Mouse (Mus musculus) embryonic stem cell, embryonic (primary cell): ENCODE data around the gene Nhlrc4.

ENCODE experiments used
- CTCF ChIA-PET, 4 experiments: fragments of 300-600 bp in 2 of 4; fragments of 350-600 bp in 2 of 4; sonication (Branson Sonifier 250); formaldehyde crosslinking; loops; one replicate each; lab custom pipeline; 2022; ENCODE audit warnings: inconsistent platforms in 2 of 4; lab: Charles Lee
- POLR2A ChIA-PET, 4 experiments: fragments of 300-600 bp in 2 of 4; fragments of 350-600 bp in 2 of 4; sonication (Branson Sonifier 250); formaldehyde crosslinking; loops; one replicate each; lab custom pipeline; 2022; ENCODE audit warnings: antibody characterized with exemption in 4 of 4, inconsistent platforms in 1 of 4; lab: Charles Lee

Gene Nhlrc4

GRCm38 (mm10) chr17:25944366-25945163 is at the start of gene Nhlrc4, which contains the start of gene Pigq:
TSS of gene Nhlrc4 (minus strand) at chr17:25944961.
TSS of gene Pigq (minus strand) at chr17:25944936.
- ChIA-PET POLR2A (interaction anchor here in 3 of 4 experiments (0.6 to 1.4 kb wide), 14 partner anchors 10 to 721 kb away, joined by 3 to 6 read pairs (median 3); partner anchors contain the start of genes Capn15 (in 1 of the 3), Decr2 (in 1 of the 3) and Stub1 (in 1 of the 3)), CTCF (interaction anchor here in 2 of 4 experiments (0.5 to 1.2 kb wide), 3 partner anchors 28 to 128 kb away, joined by 3 to 4 read pairs (median 3); no protein-coding TSS in a partner anchor)

- POLR2A ChIA-PET, result interaction anchor here in 2 of 4 experiments (1.1 to 2.1 kb wide), 3 partner anchors 8 to 30 kb away, joined by 3 to 10 read pairs (median 10); partner anchors contain the start of gene Capn15 (in 1 of the 2)
- CTCF ChIA-PET, result interaction anchor here in 2 of 4 experiments (0.6 to 2.7 kb wide), 2 partner anchors 12 to 16 kb away, joined by 3 to 9 read pairs; no protein-coding TSS in a partner anchor
These were observed 48.7 kb upstream of the Nhlrc4 start for GRCm38 (mm10) chr17:25993489-25993888.

- ChIA-PET CTCF (interaction anchor here (0.6 to 2.7 kb wide), 8 partner anchors 17 to 167 kb away, joined by 3 to 9 read pairs (median 4); no protein-coding TSS in a partner anchor), POLR2A (interaction anchor here in 1 of 4 experiments (0.6 to 1.1 kb wide), 3 partner anchors 162 to 1054 kb away, joined by 3 read pairs; no protein-coding TSS in a partner anchor)
These were observed 47.5 kb upstream of the Nhlrc4 start for GRCm38 (mm10) chr17:25992274-25992673.

GRCm38 (mm10) chr17:25990331-25990730 is 45.6 kb upstream of the Nhlrc4 start:
- CTCF ChIA-PET, result interaction anchor here in 2 of 4 experiments (0.9 to 1.6 kb wide), 4 partner anchors 19 to 96 kb away, joined by 4 to 6 read pairs (median 4); no protein-coding TSS in a partner anchor
- POLR2A ChIA-PET, result interaction anchor here in 2 of 4 experiments (0.9 to 1.4 kb wide), 3 partner anchors 17 to 78 kb away, joined by 3 to 4 read pairs (median 3); no protein-coding TSS in a partner anchor

DNA sequence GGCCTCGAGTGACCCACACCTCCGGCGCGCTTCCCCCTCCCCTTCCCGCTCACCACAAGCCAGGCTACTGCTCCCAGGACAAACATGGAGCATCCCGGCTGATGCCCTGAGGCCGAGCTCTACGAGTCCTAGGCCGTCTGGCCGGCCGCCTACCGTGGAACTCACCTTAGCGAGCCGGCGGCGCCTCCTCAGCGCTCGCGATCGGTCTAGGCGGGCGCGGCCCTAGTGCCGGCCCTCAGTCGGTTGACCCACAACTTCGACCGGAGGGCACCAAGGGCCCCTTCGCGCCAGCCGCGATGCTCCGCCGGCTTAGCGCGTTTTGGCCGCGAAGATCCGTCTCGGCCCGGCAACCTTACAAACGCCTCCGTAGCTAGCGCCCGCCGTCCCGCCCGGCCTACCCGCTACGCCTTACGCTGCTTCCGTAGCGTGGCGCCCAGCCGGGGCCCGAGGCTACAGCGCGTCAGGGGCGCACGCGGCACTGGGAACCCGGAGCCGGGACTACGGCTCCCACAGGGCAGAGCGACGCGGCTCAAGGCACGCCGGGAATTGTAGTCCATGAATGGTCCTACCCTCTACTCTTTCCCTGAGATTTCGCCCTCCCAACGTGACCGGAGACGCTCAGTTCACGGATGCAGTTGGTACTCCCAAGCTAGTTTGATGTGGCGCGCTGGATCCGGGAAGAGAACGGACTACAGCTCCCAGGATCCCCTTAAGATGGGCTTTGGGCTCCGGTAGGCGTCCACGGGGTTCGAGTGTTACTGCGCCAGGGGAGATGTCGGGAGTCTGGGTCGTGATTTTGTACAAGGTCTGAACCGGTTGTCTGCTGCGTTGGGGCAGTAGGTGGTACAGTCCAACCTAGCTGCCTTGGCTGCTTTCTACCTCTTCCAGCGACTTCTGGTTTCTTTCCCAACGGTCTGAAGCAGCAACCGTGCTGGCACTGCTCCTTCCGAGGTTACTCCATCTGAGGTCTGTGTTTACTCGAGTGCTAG is 40.8 kb upstream of the Nhlrc4 start, which contains the start of gene Capn15:
Capn15 (minus strand) TSS at position 491 of the 989 bp plus-strand sequence.
- ChIA-PET POLR2A (interaction anchor here in 3 of 4 experiments (0.6 to 3.6 kb wide), 47 partner anchors 9 to 415 kb away, joined by 3 to 23 read pairs (median 4); partner anchors contain the start of genes Mettl26 (in 2 of the 3), Jmjd8 (in 1 of the 3), Mcrip2 (in 1 of the 3) and Nhlrc4 (in 1 of the 3)), CTCF (interaction anchor here (0.6 to 2.6 kb wide), 18 partner anchors 24 to 697 kb away, joined by 3 to 16 read pairs (median 4); partner anchors contain the start of gene Rab11fip3 (in 1 of the 4))

DNA sequence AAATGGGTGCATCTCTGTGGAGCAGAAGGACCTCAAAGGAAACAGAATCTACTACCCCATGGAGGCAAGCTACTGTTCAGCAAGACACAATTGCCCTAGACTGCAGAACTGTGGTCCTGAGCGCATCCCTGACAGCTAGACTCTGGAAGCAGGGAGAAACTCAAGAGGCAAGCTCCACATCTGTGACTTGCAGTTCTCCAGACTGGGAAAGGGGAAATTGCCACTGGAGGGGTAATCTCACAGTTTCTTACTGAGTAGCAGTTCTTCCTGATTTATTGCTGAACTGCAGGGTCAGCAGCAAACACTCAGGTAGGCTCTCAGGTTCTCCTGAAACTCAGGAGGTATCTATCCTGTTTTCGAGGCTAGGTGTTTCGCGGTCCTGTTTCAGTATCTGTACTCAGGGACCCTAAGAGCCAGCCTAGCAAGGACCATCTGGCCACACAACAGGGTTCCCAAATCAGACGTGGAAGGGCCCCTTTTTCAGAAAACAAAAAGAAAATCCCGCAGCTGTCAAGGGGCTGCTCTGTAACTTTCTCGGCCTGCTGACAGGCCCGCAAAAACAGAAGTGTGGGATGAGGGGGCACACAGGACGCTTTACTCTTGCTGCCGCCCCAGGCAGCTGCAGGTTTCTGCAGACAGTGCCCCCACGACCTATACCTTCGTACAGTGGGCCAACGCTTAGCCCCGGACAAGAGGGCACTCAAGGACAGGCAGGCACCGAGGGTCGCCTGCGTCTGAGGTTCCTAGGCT is 40.0 kb upstream of the Nhlrc4 start:
- CTCF ChIA-PET, result interaction anchor here in 3 of 4 experiments (1.2 to 2.6 kb wide), 8 partner anchors 24 to 105 kb away, joined by 3 to 16 read pairs (median 6); no protein-coding TSS in a partner anchor
- POLR2A ChIA-PET, result interaction anchor here in 2 of 4 experiments (0.9 to 3.6 kb wide), 28 partner anchors 9 to 217 kb away, joined by 3 to 23 read pairs (median 6); partner anchors contain the start of genes Jmjd8 (in 1 of the 2), Mettl26 (in 1 of the 2), Rab11fip3 (in 1 of the 2) and Stub1 (in 1 of the 2)

GRCm38 (mm10) chr17:25984066-25984465 is 39.3 kb upstream of the Nhlrc4 start:
- CTCF ChIA-PET, result no interaction called here
- POLR2A ChIA-PET, result interaction anchor here in 3 of 4 experiments (0.5 to 3.6 kb wide), 9 partner anchors 10 to 151 kb away, joined by 3 to 23 read pairs (median 5); partner anchors contain the start of gene Stub1 (in 1 of the 3)

DNA sequence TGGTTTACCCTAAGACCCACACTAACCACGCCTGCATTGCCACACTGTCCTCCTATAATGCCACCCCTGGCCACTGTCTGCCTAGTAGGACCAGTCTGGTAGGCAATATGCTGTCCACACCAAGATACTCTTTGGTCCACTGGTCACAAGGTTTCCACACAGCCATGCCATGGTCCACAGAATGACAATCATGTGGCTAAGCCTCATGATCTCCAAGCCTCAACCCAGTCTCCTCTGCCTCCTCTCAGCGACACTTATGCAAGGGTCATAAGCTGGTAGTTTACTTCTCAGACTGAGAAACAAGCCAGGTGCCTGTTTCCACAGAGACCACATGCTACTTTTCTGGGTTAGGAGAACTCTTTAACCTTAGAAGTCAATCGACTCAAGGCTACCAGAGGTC is 38.2 kb upstream of the Nhlrc4 start:
- CTCF ChIA-PET, result no interaction called here

DNA sequence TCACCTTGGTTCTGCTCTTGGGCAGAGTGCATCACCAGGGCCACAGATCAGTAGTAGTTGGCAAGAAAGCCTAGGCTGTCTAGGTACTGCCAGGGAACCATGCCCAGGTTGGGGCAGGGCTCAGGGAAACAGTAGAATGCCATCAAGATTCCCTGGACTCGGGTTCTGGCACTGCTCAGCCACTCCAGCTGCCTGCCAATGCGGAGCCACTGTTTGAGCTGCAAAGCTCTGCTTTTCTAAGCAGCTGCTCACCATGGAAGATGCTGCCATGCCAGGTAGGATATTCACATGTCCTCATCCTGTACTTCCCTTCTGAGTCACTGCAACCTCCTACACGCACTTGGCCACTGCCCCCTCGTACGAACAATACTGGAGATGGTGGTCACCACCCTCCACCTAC is 36.1 kb upstream of the Nhlrc4 start:
- POLR2A ChIA-PET, result interaction anchor here in 1 of 4 experiments (0.6 to 1.1 kb wide), 4 partner anchors 12 to 139 kb away, joined by 3 to 4 read pairs (median 4); no protein-coding TSS in a partner anchor
- CTCF ChIA-PET, result interaction anchor here in 2 of 4 experiments (0.6 to 1.5 kb wide), 4 partner anchors 28 to 385 kb away, joined by 3 to 11 read pairs (median 4); no protein-coding TSS in a partner anchor

More for the DNA sequence above, 38.2 kb upstream of the Nhlrc4 start:
- POLR2A ChIA-PET, result interaction anchor here in 1 of 4 experiments (1.2 kb wide), 1 partner anchor 12 kb away, joined by 4 read pairs; no protein-coding TSS in a partner anchor

GRCm38 (mm10) chr17:25979829-25980738 is 35.3 kb upstream of the Nhlrc4 start:
- POLR2A ChIA-PET, result interaction anchor here in 1 of 4 experiments (0.9 to 1.4 kb wide), 2 partner anchors 16 to 89 kb away, joined by 3 read pairs; partner anchors contain the start of gene Rab11fip3

DNA sequence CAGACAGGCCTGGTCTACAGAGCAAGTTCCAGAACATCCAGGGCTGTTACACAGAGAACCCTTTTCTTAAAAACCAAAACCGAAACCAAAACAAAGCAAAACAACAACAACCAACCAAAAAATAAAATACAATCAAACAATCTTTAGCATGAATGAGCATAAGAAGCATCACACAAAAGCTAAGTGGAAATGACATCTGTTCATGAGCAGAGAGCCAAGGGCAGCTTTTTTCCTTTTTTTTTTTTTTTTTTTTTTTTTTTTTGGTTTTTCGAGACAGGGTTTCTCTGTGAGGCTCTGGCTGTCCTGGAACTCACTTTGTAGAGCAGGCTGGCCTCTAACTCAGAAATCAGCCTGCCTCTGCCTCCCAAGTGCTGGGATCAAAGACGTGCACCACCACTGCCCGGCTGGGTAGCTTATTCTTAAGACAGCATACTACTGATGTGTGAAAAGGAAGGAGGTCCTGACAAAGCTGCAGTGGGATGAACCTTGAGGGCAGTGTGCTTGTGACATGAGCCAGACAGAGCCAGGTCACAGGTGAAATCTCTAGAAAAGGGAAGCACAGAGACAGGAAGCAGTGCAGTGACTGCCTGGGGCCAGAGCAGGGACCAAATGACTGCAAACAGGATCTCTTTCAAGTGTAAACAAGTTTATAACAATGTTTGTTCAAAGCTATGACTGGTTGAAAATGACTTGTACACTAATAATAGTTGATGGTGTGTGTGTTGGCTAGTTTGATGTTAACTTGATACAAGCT is 26.4 kb upstream of the Nhlrc4 start:
- ChIA-PET CTCF (interaction anchor here (0.6 to 0.9 kb wide), 8 partner anchors 36 to 787 kb away, joined by 3 to 7 read pairs (median 4); no protein-coding TSS in a partner anchor), POLR2A (interaction anchor here (0.6 to 3.6 kb wide), 10 partner anchors 10 to 650 kb away, joined by 3 to 11 read pairs (median 6); partner anchors contain the start of gene Capn15 (in 2 of the 4))

More at GRCm38 (mm10) chr17:25979829-25980738, 35.3 kb upstream of the Nhlrc4 start:
- CTCF ChIA-PET, result interaction anchor here in 2 of 4 experiments (1.4 to 1.5 kb wide), 2 partner anchors 28 to 86 kb away, joined by 3 read pairs; no protein-coding TSS in a partner anchor

DNA sequence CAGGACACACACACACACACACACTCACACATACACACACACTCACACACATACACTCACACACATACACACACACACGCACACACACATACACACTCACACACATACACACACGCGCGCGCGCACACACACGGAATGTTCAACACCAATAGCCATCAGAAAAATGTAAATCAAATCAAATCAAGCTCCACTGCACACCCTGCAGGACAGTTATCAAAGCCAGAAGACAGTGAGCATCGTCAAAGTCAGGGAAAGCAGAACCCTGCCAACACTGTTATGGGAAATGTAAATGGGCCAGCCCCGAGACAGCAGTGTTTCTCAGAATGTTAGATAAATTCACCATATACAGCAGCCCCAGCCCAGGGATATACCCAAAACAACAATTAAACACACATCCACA is 25.7 kb upstream of the Nhlrc4 start:
- ChIA-PET POLR2A (interaction anchor here in 1 of 4 experiments (1.2 to 3.6 kb wide), 2 partner anchors 15 to 28 kb away, joined by 3 to 11 read pairs; partner anchors contain the start of gene Capn15), CTCF (interaction anchor here (0.6 to 0.9 kb wide), 7 partner anchors 36 to 788 kb away, joined by 3 to 7 read pairs (median 4); no protein-coding TSS in a partner anchor)

DNA sequence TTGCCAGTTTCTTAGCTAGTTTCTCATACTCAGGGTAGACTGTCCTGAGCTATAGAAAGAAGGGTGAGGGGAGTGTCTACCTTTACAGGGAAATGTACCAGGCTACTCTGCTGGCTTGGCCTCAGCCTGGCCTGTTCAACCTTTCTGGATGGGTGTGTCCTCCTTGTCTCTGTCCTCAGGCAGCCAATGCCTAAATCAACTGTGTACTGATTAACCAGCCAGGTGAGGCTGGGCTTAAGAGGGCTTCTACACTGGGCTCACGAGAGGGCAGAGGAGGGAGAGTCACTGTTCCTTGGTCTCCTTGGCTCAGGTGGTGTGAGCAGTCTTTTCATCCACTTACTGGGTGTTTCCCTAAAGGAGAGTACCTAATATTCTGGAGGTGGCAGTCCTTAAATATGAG is 23.4 kb upstream of the Nhlrc4 start:
- CTCF ChIA-PET, result interaction anchor here in 1 of 4 experiments (0.5 kb wide), 1 partner anchor 73 kb away, joined by 4 read pairs; no protein-coding TSS in a partner anchor

DNA sequence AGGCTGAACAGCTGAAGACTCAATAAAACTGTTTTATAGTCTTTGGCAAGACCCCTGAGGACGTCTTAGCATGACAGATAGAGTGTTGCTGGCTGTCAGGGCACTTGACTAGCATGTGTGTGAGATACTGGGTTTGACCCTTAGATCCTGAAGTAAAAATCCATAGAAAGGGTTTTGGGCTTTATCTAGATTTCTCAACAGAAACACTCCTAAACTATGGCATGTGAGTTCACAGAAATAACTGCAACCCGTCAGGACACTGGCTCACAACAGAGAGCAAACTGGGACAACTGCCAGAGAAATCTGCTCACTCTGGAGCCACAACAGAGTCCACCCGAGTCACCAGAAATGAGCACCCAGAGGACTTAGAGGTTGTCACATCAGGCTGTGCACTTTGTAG is 22.9 kb upstream of the Nhlrc4 start:
- ChIA-PET POLR2A (interaction anchor here in 1 of 4 experiments (0.8 to 1.9 kb wide), 2 partner anchors 17 to 107 kb away, joined by 3 to 7 read pairs; partner anchors contain the start of gene Wdr90), CTCF (interaction anchor here in 1 of 4 experiments (0.5 kb wide), 1 partner anchor 74 kb away, joined by 4 read pairs; no protein-coding TSS in a partner anchor)

More for the DNA sequence above, 23.4 kb upstream of the Nhlrc4 start:
- POLR2A ChIA-PET, result interaction anchor here in 1 of 4 experiments (0.8 to 1.9 kb wide), 2 partner anchors 13 to 17 kb away, joined by 4 to 7 read pairs; no protein-coding TSS in a partner anchor
